Mouse (Mus musculus): Measurements from ENCODE around the gene Slc37a1. TPM values are rescaled to one million over a fixed set of nuclear protein-coding genes. Genes with fewer than 3 reads are reported as not detected.

The Slc37a1 gene
- total and polyA plus RNA-seq, 3 experiments: 14.2 to 15.0 TPM; not detected in 1

DNA sequence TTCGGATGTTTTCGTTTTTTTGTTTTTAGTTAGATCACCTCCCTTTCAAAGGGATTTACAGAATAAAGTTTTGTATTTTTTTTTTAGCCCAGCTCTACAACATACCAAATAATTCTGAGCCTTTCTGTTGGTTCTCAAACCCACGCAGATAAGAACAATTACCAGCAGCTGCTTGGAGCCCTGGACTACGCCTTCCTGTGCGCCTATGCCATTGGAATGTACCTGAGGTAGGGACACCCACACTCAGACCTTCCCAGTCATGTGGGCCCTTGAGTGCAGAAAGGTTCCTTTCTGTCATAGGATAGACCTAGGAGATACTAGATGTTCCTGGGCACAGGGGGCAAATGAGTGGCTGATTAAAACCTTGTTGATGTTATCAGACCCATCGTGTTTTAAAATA lies 29.4 kb downstream of the Slc37a1 start:
- H3K4me1 ChIP-seq (ENCODE audit: control insufficient read depth in 1 of 2, insufficient read depth in 2 of 2, low read length in 2 of 2): no peaks in the 10 kb centered on the region
- H3K36me3 ChIP-seq (ENCODE audit: control insufficient read depth in 1 of 2, insufficient read depth in 2 of 2, low read length in 2 of 2): no peaks in the 10 kb centered on the region; a peak in 1 of 4 replicates
- no peaks in the 10 kb centered on the region for H3K79me2 ChIP-seq (ENCODE audit: control insufficient read depth, insufficient read depth, low read length, poor library complexity)
- TF ChIP-seq USF1 (IDR thresholded peaks at IDR 0.05; ENCODE audit: low read depth, low read length) (no peak), CHD1 (IDR thresholded peaks at IDR 0.05; ENCODE audit: low read depth, low read length) (no peak), ZC3H11A (IDR thresholded peaks at IDR 0.05; ENCODE audit: low read depth, low read length) (no peak), BHLHE40 (IDR thresholded peaks at IDR 0.05; ENCODE audit: borderline replicate concordance, low read depth, low read length) (no peak), ZKSCAN1 (IDR thresholded peaks at IDR 0.05; ENCODE audit: low read depth, low read length) (no peak), RAD21 (IDR thresholded peaks at IDR 0.05; ENCODE audit: low read depth, low read length) (no peak), MAZ (IDR thresholded peaks at IDR 0.05; ENCODE audit: low read depth, low read length) (no peak), SMC3 (IDR thresholded peaks at IDR 0.05; ENCODE audit: low read depth, low read length) (no peak), NRF1 (IDR thresholded peaks at IDR 0.05; ENCODE audit: insufficient read depth, low read depth, low read length, poor library complexity, severe bottlenecking) (no peak), MEF2A (IDR thresholded peaks at IDR 0.05; ENCODE audit: extremely low read depth, insufficient replicate concordance, low read depth, low read length, poor library complexity, severe bottlenecking) (no peak), ZMIZ1 (IDR thresholded peaks at IDR 0.05; ENCODE audit: low read depth, low read length) (no peak), MYB (IDR thresholded peaks at IDR 0.05; ENCODE audit: low read depth, low read length) (no peak), POLR2AphosphoS5 (IDR thresholded peaks at IDR 0.05; ENCODE audit: borderline replicate concordance, low read depth, low read length) (no peak)
- no peaks in the 10 kb centered on the region for H3K9me3 ChIP-seq (replicated peaks; ENCODE audit: insufficient read depth, low read length)
- no peaks in the 10 kb centered on the region for H3K27me3 ChIP-seq (ENCODE audit: control insufficient read depth in 1 of 2, insufficient read depth in 2 of 2, low read length in 2 of 2)
- DNase-seq (ENCODE audit: low read depth, low spot score): no peak
- H3K4me3 ChIP-seq (ENCODE audit: control insufficient read depth in 1 of 2, insufficient read depth in 1 of 2, low read depth in 2 of 2, low read length in 2 of 2): no peak overlapping the region
- no peak overlapping the region for H3K27ac ChIP-seq (ENCODE audit: control insufficient read depth, low read depth, low read length)
- no peak overlapping the region for H3K9ac ChIP-seq (ENCODE audit: control insufficient read depth, low read depth, low read length, poor library complexity, severe bottlenecking)

DNA sequence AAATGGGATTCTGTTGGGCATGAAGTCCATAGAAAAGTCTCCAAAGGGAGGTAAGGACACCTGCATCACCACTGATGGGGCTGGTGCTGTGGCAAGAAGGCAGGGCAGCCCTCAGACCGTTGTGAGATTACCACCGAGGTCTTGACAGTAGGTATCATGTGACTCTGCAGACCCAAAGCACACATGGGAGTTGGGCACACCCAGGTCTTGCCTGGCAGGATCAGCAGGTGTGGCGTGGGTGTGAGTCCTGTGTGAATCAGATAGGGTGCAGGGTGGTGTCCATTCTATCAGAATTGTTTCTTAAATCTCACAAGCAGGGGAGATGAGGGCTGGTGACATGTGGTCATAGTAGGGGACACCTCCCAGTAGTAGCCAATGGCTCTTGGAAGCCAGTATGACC lies 30.4 kb downstream of the Slc37a1 start:
- Histone ChIP-seq H3K27me3 (ENCODE audit: control insufficient read depth in 1 of 2, insufficient read depth in 2 of 2, low read length in 2 of 2) (no peaks in the 10 kb centered on the region), H3K79me2 (ENCODE audit: control insufficient read depth, insufficient read depth, low read length, poor library complexity) (no peaks in the 10 kb centered on the region), H3K4me1 (ENCODE audit: control insufficient read depth in 1 of 2, insufficient read depth in 2 of 2, low read length in 2 of 2) (no peaks in the 10 kb centered on the region), H3K9me3 (replicated peaks; ENCODE audit: insufficient read depth, low read length) (no peaks in the 10 kb centered on the region), H3K4me3 (ENCODE audit: control insufficient read depth in 1 of 2, insufficient read depth in 1 of 2, low read depth in 2 of 2, low read length in 2 of 2) (no peak overlapping the region), H3K36me3 (ENCODE audit: control insufficient read depth in 1 of 2, insufficient read depth in 2 of 2, low read length in 2 of 2) (no peaks in the 10 kb centered on the region; a peak in 1 of 4 replicates), H3K27ac (ENCODE audit: control insufficient read depth, low read depth, low read length) (no peak overlapping the region), H3K9ac (ENCODE audit: control insufficient read depth, low read depth, low read length, poor library complexity, severe bottlenecking) (no peak overlapping the region)
- TF ChIP-seq TBP (IDR thresholded peaks at IDR 0.05; ENCODE audit: low read depth, low read length) (no peak), SIN3A (IDR thresholded peaks at IDR 0.05; ENCODE audit: low read length) (no peak), POLR2AphosphoS2 (IDR thresholded peaks at IDR 0.05; ENCODE audit: low read length) (no peak), MAFK (IDR thresholded peaks at IDR 0.05; ENCODE audit: borderline replicate concordance, low read depth, low read length) (no peak), RCOR1 (IDR thresholded peaks at IDR 0.05; ENCODE audit: low read depth, low read length) (no peak), ZKSCAN1 (IDR thresholded peaks at IDR 0.05; ENCODE audit: low read depth, low read length) (no peak), MYB (IDR thresholded peaks at IDR 0.05; ENCODE audit: low read depth, low read length) (no peak), SMC3 (IDR thresholded peaks at IDR 0.05; ENCODE audit: low read depth, low read length) (no peak), TAL1 (IDR thresholded peaks at IDR 0.05; ENCODE audit: low read length) (no peak), GATA1 (IDR thresholded peaks at IDR 0.05; ENCODE audit: low read depth, low read length) (no peak), ELF1 (IDR thresholded peaks at IDR 0.05; ENCODE audit: low read depth, low read length) (no peak)
- no peak for DNase-seq (ENCODE audit: low read depth, low spot score)

All from MEL (cell line).